Mouse (Mus musculus): ENCODE results near the gene Ephb1.

GRCm38 (mm10) chr9:101915082-101915481 lies 439.4 kb downstream of the Ephb1 start:
- no peak for TF ChIP-seq CTCF (IDR thresholded peaks at IDR 0.05; ENCODE audit: low read depth, low read length)
- no peak for TF ChIP-seq POLR2A (IDR thresholded peaks at IDR 0.05; ENCODE audit: borderline replicate concordance, low read depth, low read length)

All from bone marrow macrophage, adult 2 months (primary cell).